Mouse (Mus musculus) adrenal gland, postnatal 25 days (tissue): ENCODE data around the gene Mad2l2. TPM values are rescaled to one million over a fixed set of nuclear protein-coding genes. Genes with fewer than 3 reads are reported as not detected.
"Not testable (repeated sequence)": the region's sequence is repeated elsewhere in the genome, so short reads cannot be mapped to it uniquely, and the experiment has no call there.

Experiments used
- DNase-seq: peaks from one replicate; pipeline ENCODE4 v3.0.0; 2021; ENCODE audit warnings: mixed read lengths
- microRNA-seq, 2 experiments: library from miRNA; unstranded; fragments of <30 nt; microRNA quantifications; one replicate each; pipeline ENCODE4 v1.2.0; 2021
- total RNA-seq: library from RNA; stranded (reverse); gene quantifications from 2 replicates; pipeline ENCODE4 v1.2.3, GENCODE M21; 2021

Mad2l2 gene
- total RNA-seq, 1 experiment from 2014 or later = 20.3 TPM

DNA sequence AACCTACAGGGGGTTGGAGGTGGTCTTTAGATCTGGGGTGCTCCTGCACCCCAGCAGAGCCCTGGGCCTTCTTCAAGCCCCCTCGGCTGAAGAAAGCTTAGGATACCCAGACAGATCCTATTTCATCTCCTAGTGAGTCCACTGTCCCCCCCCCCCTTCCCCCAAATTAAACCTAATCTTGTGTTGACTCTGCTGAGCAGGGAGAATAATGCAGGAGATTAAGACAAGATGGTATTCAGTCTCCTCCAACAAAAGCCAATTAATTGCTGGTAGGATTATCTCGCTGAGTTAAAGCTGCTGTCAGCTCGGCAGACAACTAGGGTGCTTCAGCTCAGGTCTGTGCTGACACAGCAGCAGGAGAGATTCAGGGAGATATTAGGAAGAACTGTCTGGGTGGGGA lies 41.1 kb downstream of the Mad2l2 start:
- DNase-seq = no peak

DNA sequence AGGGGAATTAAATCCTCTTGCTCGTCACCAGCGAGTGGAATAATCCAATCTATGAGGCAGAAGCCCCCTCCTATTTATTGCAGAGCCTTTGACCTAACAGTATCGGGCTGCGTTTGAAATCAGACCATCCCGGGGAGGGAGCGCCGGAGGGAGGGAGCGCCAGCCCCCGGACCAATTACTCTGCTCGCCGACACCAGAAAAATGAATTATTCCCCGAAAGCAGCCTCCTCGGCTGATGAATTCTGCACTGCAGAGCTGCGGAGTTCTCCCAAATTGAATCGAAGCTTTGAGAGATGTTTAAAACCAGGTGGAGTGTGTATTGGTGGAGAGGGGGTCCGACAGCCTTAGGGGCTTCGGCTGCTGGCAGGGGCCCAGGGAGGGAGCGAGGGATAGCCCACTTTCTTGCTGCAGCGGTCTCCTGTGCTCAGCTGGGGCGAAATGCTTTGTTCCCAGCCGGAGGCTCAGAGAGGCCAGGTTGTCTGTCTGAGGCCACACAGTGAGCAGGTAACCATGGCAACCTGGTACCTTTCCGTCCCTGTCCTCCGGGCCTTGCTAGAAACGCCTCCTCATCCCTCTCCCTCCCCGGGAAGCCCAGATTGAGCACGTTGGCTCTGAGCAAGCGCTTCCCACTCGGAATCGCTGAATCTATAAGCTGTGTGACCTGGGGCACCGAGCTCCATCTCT lies 43.8 kb downstream of the Mad2l2 start:
- no peak for DNase-seq

DNA sequence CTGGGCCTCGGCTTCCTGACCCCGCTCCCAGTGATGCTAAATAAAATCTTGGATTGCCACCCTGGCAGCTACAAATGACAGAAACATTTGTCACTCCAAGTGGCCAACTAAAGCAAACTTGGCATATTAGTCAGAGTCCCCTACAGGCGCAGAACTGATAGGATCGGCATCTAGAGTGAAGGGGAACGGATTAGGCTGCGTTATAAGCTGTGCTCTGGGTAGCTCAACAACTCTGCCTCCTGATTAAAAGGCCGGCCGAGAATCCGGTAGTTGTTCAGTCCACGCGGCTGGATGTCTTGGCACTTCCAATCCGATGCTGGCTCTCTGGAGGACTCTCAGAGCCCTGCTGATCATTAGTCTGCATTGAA lies 44.3 kb downstream of the Mad2l2 start:
- DNase-seq = no peak

DNA sequence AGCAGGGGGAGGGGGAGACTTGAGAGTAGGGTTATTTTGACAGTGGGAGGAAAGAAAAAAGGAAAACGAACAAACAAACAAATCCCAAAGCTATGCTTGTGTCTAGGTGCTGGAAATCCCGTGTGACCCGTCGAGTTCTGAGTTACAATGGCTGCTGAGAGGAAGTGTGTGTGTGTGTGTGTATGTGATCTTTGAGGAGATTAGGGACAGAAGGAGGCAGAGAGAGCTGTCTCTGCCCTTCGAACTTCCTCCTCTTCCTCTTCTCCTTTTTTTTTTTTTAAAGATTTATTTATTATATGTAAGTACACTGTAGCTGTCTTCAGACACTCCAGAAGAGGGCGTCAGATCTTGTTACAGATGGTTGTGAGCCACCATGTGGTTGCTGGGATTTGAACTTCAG lies 46.4 kb downstream of the Mad2l2 start:
- not testable (repeated sequence) for DNase-seq

DNA sequence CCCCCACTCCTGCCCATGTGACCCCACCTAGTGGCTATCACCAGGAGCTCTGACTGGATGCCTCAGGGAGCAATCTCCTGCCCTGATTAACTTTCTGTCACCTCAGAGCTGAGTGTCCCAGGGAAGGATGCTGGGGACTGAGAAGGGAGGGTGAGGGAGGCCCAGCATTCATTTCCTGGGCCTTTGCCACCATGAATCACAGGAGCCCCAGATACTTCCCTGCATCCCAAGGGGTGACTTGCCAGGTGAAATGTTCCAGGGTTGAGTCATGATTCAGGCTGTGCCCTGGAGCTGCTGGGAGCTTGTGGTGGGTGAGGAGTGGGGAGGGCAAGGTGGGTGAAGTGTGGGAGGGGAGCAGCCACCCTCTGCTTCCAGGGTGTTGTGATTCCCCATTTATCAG lies 47.5 kb downstream of the Mad2l2 start:
- DNase-seq = no peak

DNA sequence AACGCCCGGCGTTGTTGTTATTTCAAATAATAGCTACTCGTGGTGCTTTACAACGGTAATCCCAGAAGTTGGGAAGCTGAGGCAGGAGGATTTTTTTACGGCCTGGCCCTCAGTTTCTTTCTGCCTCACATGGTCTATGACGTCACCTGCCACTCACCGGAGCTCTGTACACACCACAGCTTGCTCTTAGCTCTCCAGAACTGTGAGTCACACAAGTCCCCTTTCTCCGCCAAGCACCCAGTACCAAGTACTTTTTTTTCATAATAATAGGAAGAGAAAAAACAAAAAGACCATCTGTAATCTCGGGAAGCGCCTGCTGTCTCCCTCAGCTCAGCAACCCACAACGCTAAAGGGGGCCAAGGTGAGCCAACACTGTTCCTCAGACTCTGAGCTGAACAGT lies 51.3 kb downstream of the Mad2l2 start:
- no peak for DNase-seq

DNA sequence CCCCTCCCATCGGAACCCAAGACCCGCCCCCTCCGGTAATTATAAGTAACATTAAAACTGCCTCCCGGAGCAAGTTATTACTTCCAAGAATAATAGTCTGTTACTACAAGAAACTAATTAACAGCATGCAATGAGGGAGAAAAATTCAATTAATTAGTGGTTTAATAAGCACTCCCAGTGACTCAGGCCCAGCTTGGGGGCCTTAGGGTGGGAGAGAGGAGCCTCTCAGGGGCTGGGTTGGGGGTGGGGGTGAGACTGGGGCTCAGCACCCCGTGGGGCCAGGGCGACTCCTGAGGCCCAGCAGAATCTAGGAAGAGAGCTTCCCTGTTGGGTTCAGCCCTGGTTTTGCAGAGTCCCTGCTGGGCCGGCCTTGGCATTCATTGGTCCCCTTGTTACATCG lies 52.2 kb downstream of the Mad2l2 start:
- no peak for DNase-seq

DNA sequence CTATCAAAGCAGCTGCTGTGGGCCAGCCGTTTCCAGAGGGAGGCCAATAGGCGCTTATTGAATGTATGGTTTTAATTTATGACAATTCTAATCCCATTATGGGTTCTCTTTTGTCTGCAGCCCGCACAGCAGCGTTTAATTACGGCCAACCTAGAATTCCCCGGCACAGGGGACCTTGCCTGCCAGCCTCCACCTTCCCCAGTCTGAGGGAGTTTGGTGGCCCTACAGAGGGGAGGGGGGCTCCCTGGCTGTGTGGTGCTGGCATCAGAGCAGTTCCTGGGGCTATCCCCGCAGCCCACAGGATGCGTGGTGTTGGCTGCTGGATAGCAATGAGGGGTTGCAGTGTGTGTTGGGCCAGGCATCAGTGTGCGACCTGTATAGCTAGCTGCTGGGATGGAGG lies 54.4 kb downstream of the Mad2l2 start:
- DNase-seq = no peak

DNA sequence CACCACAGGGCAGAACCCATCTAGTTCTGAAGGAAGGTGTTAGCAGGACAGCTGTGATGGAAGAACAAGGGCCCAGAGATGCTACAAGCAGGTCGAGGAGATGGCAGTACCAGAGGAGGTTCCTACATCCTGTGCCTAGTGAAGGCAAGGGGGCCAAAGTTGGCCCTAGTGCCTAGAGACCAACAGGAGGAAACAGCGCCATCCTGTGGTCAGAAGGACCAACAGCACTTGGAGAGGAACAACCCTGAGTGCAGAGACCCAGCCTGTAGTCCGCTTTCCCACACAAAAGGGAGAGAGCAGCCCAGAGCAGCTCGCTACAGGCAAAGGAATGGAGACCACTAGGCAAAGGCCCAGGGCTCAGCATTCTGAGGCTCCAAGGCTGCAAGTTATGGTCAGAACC lies 55.6 kb downstream of the Mad2l2 start:
- DNase-seq = no peak

DNA sequence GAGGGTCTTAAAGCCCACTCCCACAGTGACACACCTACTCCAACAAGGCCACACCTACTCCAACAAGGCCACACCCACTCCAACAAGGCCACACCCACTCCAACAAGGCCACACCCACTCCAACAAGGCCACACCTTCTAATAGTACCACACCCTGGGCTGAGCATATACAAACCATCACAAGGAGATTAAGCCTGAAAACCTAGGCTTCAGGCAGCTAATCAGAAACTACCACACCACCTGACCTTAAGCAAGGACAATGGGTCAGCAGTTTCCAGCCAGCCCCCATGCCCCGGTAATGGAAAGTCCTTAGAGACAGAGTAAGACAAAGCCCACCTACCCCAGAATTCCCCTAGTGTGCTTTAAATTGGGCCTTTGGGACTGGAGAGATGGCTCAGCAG lies 58.6 kb downstream of the Mad2l2 start:
- DNase-seq = not testable (repeated sequence)

DNA sequence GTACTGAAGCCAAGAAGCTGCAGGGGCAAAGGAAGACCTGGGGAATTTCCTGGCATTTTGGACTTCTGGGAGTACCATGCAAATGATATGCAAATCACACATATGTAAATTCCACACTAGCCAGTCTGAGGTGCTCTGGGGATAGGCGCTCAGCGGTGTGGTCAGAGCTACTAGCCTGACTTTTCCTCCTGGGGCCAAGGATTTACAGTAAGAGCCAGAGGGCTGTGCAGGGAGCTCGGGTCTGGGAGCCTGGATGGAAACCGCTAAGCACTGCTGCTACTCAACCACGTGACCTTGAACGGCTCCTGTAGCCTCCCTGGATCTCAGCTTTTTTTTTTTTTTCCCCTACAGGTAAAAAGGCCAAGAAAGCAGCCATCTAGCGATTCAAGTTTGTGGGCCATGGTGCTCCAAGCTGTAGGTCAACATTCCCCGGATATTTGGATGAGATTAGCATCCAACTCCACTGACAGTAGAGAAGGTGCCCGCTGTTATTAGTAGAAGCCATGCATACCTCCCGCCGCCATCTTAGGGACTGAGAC lies 62.6 kb downstream of the Mad2l2 start:
- no peak for DNase-seq

DNA sequence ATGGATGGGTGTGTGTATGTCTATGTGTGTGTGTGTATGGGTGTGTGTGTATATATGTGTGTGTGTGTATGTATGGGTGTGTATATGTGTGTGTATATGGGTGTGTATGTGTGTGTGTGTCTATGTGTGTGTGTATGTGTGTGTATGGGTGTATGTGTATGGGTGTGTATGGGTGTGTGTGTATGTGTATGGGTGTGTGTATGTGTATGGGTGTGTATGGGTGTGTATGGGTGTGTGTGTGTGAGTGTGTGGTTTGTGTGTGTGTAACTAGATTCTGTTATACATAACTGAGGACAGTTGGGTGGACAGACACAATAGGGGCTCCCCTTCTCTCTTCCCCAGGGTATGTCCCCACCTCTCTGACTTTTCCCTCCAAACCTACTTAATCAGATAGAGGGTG lies 64.2 kb downstream of the Mad2l2 start:
- no peak for DNase-seq

Small RNA genes lying within 50 kb of the gene (microRNA-seq; reads per million reads assigned to microRNA genes)
- gene Mir7022 = 0 reads per million in 2 experiments

Other genes with a start within 250 kb of the Mad2l2 start
- gene Mfn2, start 225.7 kb upstream of the Mad2l2 start, total RNA-seq = 151 and 217 TPM in 2 replicates
- gene Plod1, start 193.6 kb upstream of the Mad2l2 start, total RNA-seq = 41.0 and 43.3 TPM in 2 replicates
- 44.6 and 50.5 TPM in 2 replicates for gene 2510039O18Rik, start 189.5 kb upstream of the Mad2l2 start, total RNA-seq
- not detected in 2 replicates for gene Nppb, start 144.6 kb upstream of the Mad2l2 start, total RNA-seq
- not detected in 2 replicates for gene Nppa, start 129.7 kb upstream of the Mad2l2 start, total RNA-seq
- gene Clcn6, start 91.6 kb upstream of the Mad2l2 start, total RNA-seq = 11.1 and 12.7 TPM in 2 replicates
- 32.1 and 33.6 TPM in 2 replicates for gene Mthfr, start 91.3 kb upstream of the Mad2l2 start, total RNA-seq
- gene Agtrap, start 42.4 kb upstream of the Mad2l2 start, total RNA-seq = 75.0 and 117 TPM in 2 replicates
- gene Draxin, start 314 bp downstream of the Mad2l2 start, total RNA-seq = 0.15 and 0.24 TPM in 2 replicates
- gene Fbxo6, start 21.8 kb downstream of the Mad2l2 start, total RNA-seq = 45.2 and 55.3 TPM in 2 replicates
- gene Fbxo44, start 30.1 kb downstream of the Mad2l2 start, total RNA-seq = 7.0 and 14.6 TPM in 2 replicates
- gene Fbxo2, start 30.2 kb downstream of the Mad2l2 start, total RNA-seq = 4.5 and 4.7 TPM in 2 replicates
- 0.85 and 1.8 TPM in 2 replicates for gene Disp3, start 157.6 kb downstream of the Mad2l2 start, total RNA-seq